Mouse (Mus musculus) G1E (cell line): Measurements from ENCODE around the gene Cep295nl.

Source experiments
- CTCF ChIP-seq: IDR thresholded peaks from 2 replicates; pipeline ENCODE4 v1.5.1; 2012; ENCODE audit warnings: low read depth, low read length, inconsistent platforms, mixed read lengths
- GATA1 ChIP-seq: IDR thresholded peaks from 2 replicates; pipeline ENCODE4 v1.6.1; 2012; ENCODE audit warnings: borderline replicate concordance, low read length, inconsistent platforms, mixed read lengths
- POLR2AphosphoS5 ChIP-seq: IDR thresholded peaks from 2 replicates; pipeline ENCODE4 v1.6.1; 2012; ENCODE audit warnings: low read depth, low read length, inconsistent platforms; ENCODE audit not compliant: insufficient replicate concordance
- TAL1 ChIP-seq: conservative IDR thresholded peaks from 2 replicates; pipeline ENCODE4 v1.6.1; 2012; ENCODE audit warnings: low read depth, low read length, inconsistent platforms, mixed read lengths

GRCm38 (mm10) chr11:118354636-118355191 lies 12.4 kb upstream of the Cep295nl start:
- TF ChIP-seq CTCF (no peak), GATA1 (no peak), POLR2AphosphoS5 (no peak), TAL1 (no peak)
